Mouse (Mus musculus) limb, embryonic 14.5 days (tissue): ENCODE data around the gene Rhobtb3. TPM values are rescaled to one million over a fixed set of nuclear protein-coding genes. Genes with fewer than 3 reads are reported as not detected.

Experiments used
- ATAC-seq: fragments of 200-750 bp; cut with Nextera tagmentation; 2 replicates; pipeline ENCODE4 v1.8.0; 2017; ENCODE audit warnings: low read depth, moderate number of reproducible peaks, moderate TSS enrichment; ENCODE audit not compliant: low FRiP score
- DNase-seq: peaks from one replicate; pipeline ENCODE4 v3.0.0-alpha.2; 2015; ENCODE audit warnings: low spot score
- H3K27ac ChIP-seq: fragments of 300-500 bp; sonication (generic); replicated peaks from 2 replicates; pipeline ENCODE4 v1.5.1; 2014; ENCODE audit warnings: low read depth, mild to moderate bottlenecking, low read length, moderate library complexity, mixed read lengths
- H3K27me3 ChIP-seq: fragments of 300-500 bp; sonication (generic); 2 replicates; pipeline ENCODE4 v1.6.1; 2014; ENCODE audit warnings: low read length, mixed read lengths; ENCODE audit not compliant: control insufficient read depth, insufficient read depth
- H3K36me3 ChIP-seq: fragments of 300-500 bp; sonication (generic); 2 replicates; pipeline ENCODE4 v1.6.1; 2014; ENCODE audit warnings: mild to moderate bottlenecking, low read length, moderate library complexity, mixed read lengths; ENCODE audit not compliant: control insufficient read depth, insufficient read depth
- H3K4me1 ChIP-seq: fragments of 300-500 bp; sonication (generic); 2 replicates; pipeline ENCODE4 v1.6.1; 2014; ENCODE audit warnings: antibody characterized with exemption, low read length, mixed read lengths; ENCODE audit not compliant: control insufficient read depth, insufficient read depth
- H3K4me2 ChIP-seq: fragments of 300-500 bp; sonication (generic); replicated peaks from 2 replicates; pipeline ENCODE4 v1.6.1; 2014; ENCODE audit warnings: low read depth, mild to moderate bottlenecking, low read length, moderate library complexity; ENCODE audit not compliant: severe bottlenecking
- H3K4me3 ChIP-seq: fragments of 300-500 bp; sonication (generic); replicated peaks from 2 replicates; pipeline ENCODE4 v1.5.1; 2014; ENCODE audit warnings: low read length
- H3K9ac ChIP-seq: fragments of 300-500 bp; sonication (generic); 2 replicates; pipeline ENCODE4 v1.6.1; 2014; ENCODE audit warnings: mild to moderate bottlenecking, low read depth, low read length, moderate library complexity; ENCODE audit not compliant: severe bottlenecking
- H3K9me3 ChIP-seq: fragments of 300-500 bp; sonication (generic); 2 replicates; pipeline ENCODE4 v1.6.1; 2016; ENCODE audit warnings: low read length; ENCODE audit not compliant: control insufficient read depth
- POLR2A ChIP-seq: fragments of 200-500 bp; IDR thresholded peaks from 2 replicates; pipeline ENCODE4 v1.8.0; 2012; ENCODE audit warnings: inconsistent platforms, mild to moderate bottlenecking, moderate library complexity, borderline replicate concordance; ENCODE audit not compliant: insufficient read depth, insufficient read length; ENCODE audit errors: extremely low read depth
- WGBS: fragments of 180-500 bp; shearing (Covaris S2); extraction: QIAGEN DNeasy Blood & Tissue Kit; methylation state at CpG from one replicate; pipeline ENCODE4 v1.1.7; 2014; 5-methylcytosine and 5-hydroxymethylcytosine counted together
- polyA plus RNA-seq, 2 experiments: library from polyadenylated mRNA; depleted of rRNA in 1 of 2; stranded (reverse) in 1 of 2; unstranded in 1 of 2; fragments of >200 nt; fragmentation: Nextera tagmentation in 1 of 2; extraction: Ambion mirVana in 1 of 2; gene quantifications; 2 replicates each; pipeline versions ENCODE4 v1.2.1 to v1.2.3; 2012 to 2014

Gene Rhobtb3
- polyA plus RNA-seq, 2 experiments = 30.7 to 53.3 TPM

DNA sequence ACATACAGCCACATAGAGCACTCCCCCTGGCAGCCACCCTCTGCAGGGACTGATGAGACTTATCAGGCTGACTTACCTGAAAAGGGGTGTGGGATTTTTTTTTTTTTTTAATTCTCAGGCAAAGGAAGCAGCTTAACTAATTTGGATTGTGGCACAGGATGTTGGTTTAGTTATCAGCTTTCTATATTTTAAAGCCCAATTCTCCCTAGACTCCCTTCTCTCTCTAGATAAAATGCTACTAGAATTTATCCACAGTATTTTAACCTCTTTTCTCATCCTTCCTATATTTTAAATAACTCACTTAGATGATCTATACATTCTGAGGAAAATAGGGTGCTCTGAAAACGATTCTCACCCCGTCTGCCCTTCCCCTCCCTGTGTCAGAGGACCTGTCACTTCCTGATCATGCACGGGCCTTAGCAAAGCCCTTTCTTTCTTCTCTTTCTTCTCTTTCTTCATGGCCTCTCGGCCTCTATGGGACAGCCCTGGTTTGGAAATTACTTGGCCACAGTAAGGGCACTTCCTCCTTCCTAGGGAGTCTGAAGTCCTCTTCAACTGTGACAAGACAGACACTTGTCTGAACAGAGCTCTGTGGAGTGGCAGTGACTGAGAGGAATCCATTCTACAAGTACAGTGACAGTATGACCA lies 98.1 kb downstream of the Rhobtb3 start:
- TF ChIP-seq POLR2A = no peak
- Histone ChIP-seq H3K36me3 (no peaks in the 10 kb centered on the region), H3K4me2 (no peak overlapping the region), H3K27ac (no peak overlapping the region), H3K27me3 (no peaks in the 10 kb centered on the region), H3K4me1 (peaks cover 13% of the 10 kb centered on the region), H3K9ac (no peak overlapping the region), H3K9me3 (no peaks in the 10 kb centered on the region), H3K4me3 (no peak overlapping the region)
- WGBS = 65% methylated on average over 4 of the region's 4 CpGs
- ATAC-seq (no peak), DNase-seq (no peak)

DNA sequence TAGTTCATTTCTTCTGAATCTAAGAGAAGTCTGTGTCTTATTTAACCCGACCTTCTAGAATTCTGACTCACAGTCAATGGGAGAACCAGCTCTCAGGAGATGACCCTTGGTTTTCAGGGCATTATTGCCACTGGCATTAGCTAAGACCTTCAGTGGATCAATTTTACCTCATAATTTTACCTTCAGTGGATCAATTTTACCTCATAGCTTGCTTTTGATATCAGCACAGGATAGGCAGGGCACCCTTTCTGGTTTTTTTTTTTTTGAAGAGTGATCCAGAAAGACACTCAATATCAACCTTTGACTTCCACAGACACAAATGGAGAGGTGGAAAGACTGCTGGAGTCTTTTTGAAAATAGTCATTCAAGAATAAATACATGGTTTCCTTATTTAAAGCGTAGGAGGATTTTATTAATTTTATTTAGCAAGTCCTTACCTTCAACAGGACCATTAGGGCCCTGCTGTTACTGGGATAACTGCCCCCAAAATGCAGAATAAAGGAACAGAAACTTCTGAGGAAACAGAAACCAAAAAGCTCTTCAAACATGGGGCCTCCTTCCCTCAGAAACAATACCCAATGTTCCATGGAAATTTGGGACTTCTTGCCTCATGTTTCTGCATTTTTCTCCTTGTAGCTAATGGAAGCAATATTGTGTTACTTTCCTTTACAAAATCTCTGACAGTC lies 98.7 kb downstream of the Rhobtb3 start:
- H3K9ac ChIP-seq = no peak overlapping the region
- no peak for DNase-seq
- ATAC-seq = no peak

DNA sequence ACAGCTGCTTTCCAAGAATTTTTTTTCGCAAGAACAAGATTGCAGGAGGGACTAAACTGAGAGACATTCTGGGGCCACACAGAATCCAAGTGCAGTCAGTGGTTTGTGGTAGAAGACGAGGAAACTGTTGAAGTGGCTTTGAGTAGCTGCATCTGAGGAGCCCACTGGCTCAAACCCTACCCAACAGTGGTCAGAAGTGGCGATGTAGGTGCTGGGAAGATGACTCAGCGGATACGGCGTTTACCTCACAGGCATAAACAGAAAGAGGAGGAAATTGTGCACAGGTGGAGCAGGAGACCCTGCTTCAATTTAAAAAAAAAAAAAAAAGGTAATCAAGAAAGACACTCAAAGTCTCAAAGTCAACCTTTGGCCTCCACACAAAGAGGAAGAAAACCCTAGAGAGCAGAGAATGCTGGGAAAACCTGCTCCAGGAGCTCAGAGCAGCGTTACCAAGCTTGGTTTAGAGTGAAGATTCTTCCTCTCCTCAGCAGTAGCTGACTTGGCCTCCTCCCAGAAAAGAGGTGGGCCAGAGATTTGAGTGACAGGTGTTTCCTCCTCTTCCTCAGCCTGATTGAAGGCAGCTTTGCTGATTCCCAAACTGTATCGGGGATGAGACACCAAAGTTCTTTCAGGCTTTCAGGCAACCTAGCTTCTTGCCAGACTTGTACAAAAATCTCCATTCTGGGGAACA lies 99.6 kb downstream of the Rhobtb3 start:
- no peak for ATAC-seq
- Histone ChIP-seq H3K9ac (no peak overlapping the region), H3K27me3 (no peaks in the 10 kb centered on the region), H3K36me3 (no peaks in the 10 kb centered on the region), H3K4me3 (no peak overlapping the region), H3K4me1 (peaks cover 13% of the 10 kb centered on the region), H3K4me2 (no peak overlapping the region), H3K27ac (no peak overlapping the region), H3K9me3 (no peaks in the 10 kb centered on the region)
- 87% methylated on average over 8 of the region's 8 CpGs for WGBS
- DNase-seq = no peak
- no peak for TF ChIP-seq POLR2A

More for the DNA sequence above, 98.7 kb downstream of the Rhobtb3 start:
- H3K4me2 ChIP-seq = no peak overlapping the region
- WGBS = 89% methylated on average over 2 of the region's 2 CpGs
- no peak for TF ChIP-seq POLR2A
- H3K4me3 ChIP-seq = no peak overlapping the region
- H3K36me3 ChIP-seq = no peaks in the 10 kb centered on the region
- H3K9me3 ChIP-seq = no peaks in the 10 kb centered on the region
- peaks cover 13% of the 10 kb centered on the region for H3K4me1 ChIP-seq
- H3K27me3 ChIP-seq = no peaks in the 10 kb centered on the region
- H3K27ac ChIP-seq = no peak overlapping the region

DNA sequence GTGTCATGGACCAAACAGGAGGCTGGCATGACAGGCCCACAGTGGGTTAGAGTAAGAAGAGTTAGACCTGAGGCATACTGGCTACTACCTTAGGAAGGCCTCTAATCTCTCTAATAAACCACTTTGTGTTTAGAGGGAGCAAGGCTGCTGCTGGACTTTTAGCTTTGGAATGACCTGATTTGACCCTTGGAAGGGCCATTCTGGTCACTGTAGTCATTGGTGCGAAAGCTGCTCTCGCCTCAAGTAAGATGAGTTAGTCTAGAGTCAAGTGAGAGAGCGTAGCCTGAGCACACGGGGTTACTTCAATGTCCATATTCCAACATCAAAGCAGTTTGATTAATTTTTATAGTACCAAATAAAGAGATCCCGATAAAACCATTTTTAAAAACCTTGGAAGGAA lies 100.4 kb downstream of the Rhobtb3 start:
- no peak for TF ChIP-seq POLR2A
- Histone ChIP-seq H3K4me3 (no peak overlapping the region), H3K9ac (no peak overlapping the region), H3K4me2 (no peak overlapping the region), H3K27ac (no peak overlapping the region), H3K36me3 (no peaks in the 10 kb centered on the region), H3K9me3 (no peaks in the 10 kb centered on the region), H3K27me3 (no peaks in the 10 kb centered on the region), H3K4me1 (peaks cover 13% of the 10 kb centered on the region)
- DNase-seq = no peak
- 81% methylated on average over 5 of the region's 5 CpGs for WGBS
- ATAC-seq = no peak

DNA sequence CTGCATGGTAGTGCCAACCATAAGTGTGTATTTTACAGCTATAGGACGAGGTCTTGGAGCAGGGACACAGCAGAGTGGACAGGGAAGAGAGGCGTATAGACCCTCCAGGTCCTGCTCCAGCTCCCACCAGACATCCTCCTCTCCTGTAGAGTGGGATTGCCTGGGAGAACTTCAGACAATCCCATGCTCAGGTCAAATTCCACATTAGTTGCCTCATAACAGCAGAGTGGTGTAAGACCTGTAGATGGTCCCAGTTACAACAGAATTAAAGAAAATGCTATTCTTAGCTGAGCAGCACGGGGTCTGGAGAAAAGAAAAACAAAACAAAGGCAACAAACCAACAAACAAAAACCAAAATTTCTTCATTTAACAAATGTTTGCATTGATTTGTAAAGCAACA lies 101.8 kb downstream of the Rhobtb3 start:
- no peak for TF ChIP-seq POLR2A
- WGBS = 78% methylated on average over 3 of the region's 3 CpGs
- Histone ChIP-seq H3K9ac (no peak overlapping the region), H3K36me3 (no peaks in the 10 kb centered on the region), H3K27me3 (no peaks in the 10 kb centered on the region), H3K9me3 (no peaks in the 10 kb centered on the region), H3K4me1 (peaks cover 13% of the 10 kb centered on the region), H3K4me3 (no peak overlapping the region), H3K27ac (no peak overlapping the region), H3K4me2 (no peak overlapping the region)
- ATAC-seq (no peak), DNase-seq (no peak)
